Mouse (Mus musculus) spleen, adult 2 months (tissue): ENCODE results near the gene Isca1.

Source experiments
- CTCF ChIP-seq: fragments of 200-500 bp; IDR thresholded peaks from 2 replicates; pipeline ENCODE4 v1.5.1; 2011; ENCODE audit warnings: mild to moderate bottlenecking, inconsistent platforms; ENCODE audit not compliant: insufficient read depth, insufficient read length, insufficient replicate concordance; ENCODE audit errors: extremely low read depth
- POLR2A ChIP-seq: fragments of 200-500 bp; IDR thresholded peaks from 2 replicates; pipeline ENCODE4 v1.6.1; 2011; ENCODE audit warnings: low read depth, low read length, inconsistent platforms

GRCm38 (mm10) chr13:59750310-59750709 lies 19.3 kb downstream of the Isca1 start:
- TF ChIP-seq CTCF (no peak), POLR2A (no peak)
